Comparison of ENCODE assay signal across 9 mouse cellular contexts in the genomic region with DNA sequence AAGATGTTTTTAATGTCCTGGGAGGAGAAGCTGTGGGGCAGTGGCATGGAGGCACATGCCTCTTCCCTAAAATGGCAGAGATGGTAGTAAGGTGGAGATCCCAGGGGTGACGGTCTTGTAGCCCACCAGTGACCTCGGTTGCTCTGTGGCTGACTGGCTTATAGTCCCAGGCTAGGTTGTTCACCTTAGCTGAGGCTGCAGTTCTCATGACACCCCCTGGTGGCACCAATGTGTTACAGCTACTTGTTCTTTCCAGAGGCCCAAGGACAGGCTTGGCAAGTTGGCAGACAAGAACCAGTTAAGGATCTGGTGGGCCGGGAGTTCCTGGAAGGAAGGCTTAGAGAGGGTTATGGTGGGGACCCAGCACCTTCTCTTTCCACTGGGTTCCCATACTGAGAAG. TPM values are rescaled to one million over a fixed set of nuclear protein-coding genes. Genes with fewer than 3 reads are reported as not detected.
DNase-seq lines count a peak whose midpoint lies in the region; ATAC-seq and TF ChIP-seq lines count a peak whose summit lies in the region.
"Had no signal": no experiment of that assay in that cellular context is flagged by ENCODE, and none has a peak within 500 bp of the region (broad histone marks: within the 10 kb centered on the region; RNA-seq: fewer than 3 reads in every experiment).

No protein-coding gene starts in this region.

- H3K36me3 ChIP-seq in testis, adult 2 months (ENCODE audit: control insufficient read depth, insufficient read depth, low read length): no peaks in the 10 kb centered on the region
- no peaks in the 10 kb centered on the region for H3K36me3 ChIP-seq in intestine, embryonic 15.5 days
- H3K36me3 ChIP-seq in limb, embryonic 11.5 days (ENCODE audit: control insufficient read depth, insufficient read depth, low read length): no peaks in the 10 kb centered on the region

- H3K9me3 ChIP-seq in intestine, embryonic 15.5 days: no peaks in the 10 kb centered on the region
- H3K9me3 ChIP-seq in limb, embryonic 11.5 days (ENCODE audit: control insufficient read depth, low read length): no peaks in the 10 kb centered on the region
- H3K9me3 ChIP-seq: megakaryocyte, embryonic 14.5 days had no signal

- TF ChIP-seq POLR2A in testis, adult 2 months (IDR thresholded peaks at IDR 0.05; ENCODE audit: control insufficient read depth, low read depth, low read length): no peak
- no peak for TF ChIP-seq POLR2A in cerebellum, adult 2 months (IDR thresholded peaks at IDR 0.05; ENCODE audit: borderline replicate concordance, insufficient read depth, low read length)

- H3K4me1 ChIP-seq in testis, adult 2 months (ENCODE audit: control insufficient read depth, insufficient read depth, low read length): no peaks in the 10 kb centered on the region
- peaks cover 41% of the 10 kb centered on the region for H3K4me1 ChIP-seq in cerebellum, adult 2 months (ENCODE audit: control insufficient read depth, insufficient read depth, low read length)
- H3K4me1 ChIP-seq in intestine, embryonic 15.5 days (replicated peaks): peaks cover 6% of the 10 kb centered on the region
- H3K4me1 ChIP-seq in limb, embryonic 11.5 days (ENCODE audit: control insufficient read depth, insufficient read depth, low read length): no peaks in the 10 kb centered on the region

- H3K9ac ChIP-seq in intestine, embryonic 15.5 days: no peak overlapping the region
- H3K9ac ChIP-seq in limb, embryonic 11.5 days (ENCODE audit: low read length): no peak overlapping the region

- no peaks in the 10 kb centered on the region for H3K27me3 ChIP-seq in testis, adult 2 months (ENCODE audit: control insufficient read depth, insufficient read depth, low read length)
- H3K27me3 ChIP-seq in cerebellum, adult 2 months (ENCODE audit: control insufficient read depth, insufficient read depth, low read length): no peaks in the 10 kb centered on the region
- H3K27me3 ChIP-seq in intestine, embryonic 15.5 days (replicated peaks): no peaks in the 10 kb centered on the region
- H3K27me3 ChIP-seq in limb, embryonic 11.5 days (ENCODE audit: control insufficient read depth, insufficient read depth, low read length): no peaks in the 10 kb centered on the region

- WGBS in cerebellum, adult 2 months: 12% methylated on average over 3 of the region's 3 CpGs
- WGBS in intestine, embryonic 15.5 days: 33% methylated on average over 3 of the region's 3 CpGs
- WGBS in limb, embryonic 11.5 days: 37% methylated on average over 3 of the region's 3 CpGs

- peak; percentile 58; the same call in 1 of the 2 replicates for TF ChIP-seq CTCF in testis, adult 2 months (IDR thresholded peaks at IDR 0.05; ENCODE audit: control insufficient read depth, insufficient read depth, insufficient replicate concordance, low read depth, low read length)
- TF ChIP-seq CTCF in cerebellum, adult 2 months (IDR thresholded peaks at IDR 0.05; ENCODE audit: borderline replicate concordance, insufficient read depth, low read depth, low read length): peak; percentile 97

- no peak overlapping the region for H3K4me2 ChIP-seq in intestine, embryonic 15.5 days (replicated peaks)
- no peak overlapping the region for H3K4me2 ChIP-seq in limb, embryonic 11.5 days (ENCODE audit: low read depth, severe bottlenecking)

- ATAC-seq in intestine, embryonic 15.5 days: peak; percentile 32; the same call in 1 of the 2 replicates
- ATAC-seq in limb, embryonic 11.5 days (ENCODE audit: insufficient number of reproducible peaks, low FRiP score, low TSS enrichment, low read depth): no peak

- H3K27ac ChIP-seq in testis, adult 2 months (ENCODE audit: control insufficient read depth, insufficient read depth, low read depth, low read length): no peak overlapping the region
- no peak overlapping the region for H3K27ac ChIP-seq in cerebellum, adult 2 months (ENCODE audit: insufficient read depth, low read length)
- no peak overlapping the region for H3K27ac ChIP-seq in intestine, embryonic 15.5 days
- H3K27ac ChIP-seq in limb, embryonic 11.5 days (replicated peaks; ENCODE audit: low read depth, low read length): no peak overlapping the region

- H3K4me3 ChIP-seq in testis, adult 2 months (ENCODE audit: control insufficient read depth, low read depth, low read length): no peak overlapping the region
- H3K4me3 ChIP-seq in cerebellum, adult 2 months (replicated peaks; ENCODE audit: insufficient read depth, low read depth, low read length): no peak overlapping the region
- H3K4me3 ChIP-seq in intestine, embryonic 15.5 days (replicated peaks): no peak overlapping the region
- no peak overlapping the region for H3K4me3 ChIP-seq in limb, embryonic 11.5 days (ENCODE audit: low read depth, low read length)
- H3K4me3 ChIP-seq: megakaryocyte, embryonic 14.5 days had no signal

- no peak for DNase-seq in testis, postnatal 14 days (ENCODE audit: low spot score)
- DNase-seq in cerebellum, adult 2 months: peak; percentile 85 to 86
- DNase-seq in frontal cortex, adult 2 months (ENCODE audit: extremely low spot score in 1 of 2, low spot score in 1 of 2): peak; percentile 54 to 86
- peak; percentile 77 for DNase-seq in limb, embryonic 11.5 days (ENCODE audit: low spot score)
- peak; percentile 70 for DNase-seq in neural tube, embryonic 10.5 days (ENCODE audit: extremely low spot score, low spot score)
- DNase-seq in testis, postnatal 10 days (ENCODE audit: low spot score): peak; percentile 75

RNA-seq across cellular contexts. Expression of gene Lrrc10b, which starts 21.4 kb away (rescaled TPM):
- 27.1 and 28.9 TPM in 2 replicates for polyA plus RNA-seq in testis, adult 2 months (2012; rRNA removed)
- 0.54 and 0.57 TPM in 2 replicates for polyA plus RNA-seq in cerebellum, adult 2 months (2012; rRNA removed)
- polyA plus RNA-seq in frontal cortex, adult 2 months (2012; rRNA removed): 4.7 and 7.8 TPM in 2 replicates
- 0.56 and 0.62 TPM in 2 replicates for polyA plus RNA-seq in intestine, embryonic 15.5 days (2015; fragmentation: Nextera tagmentation; extraction: Ambion mirVana)
- 0.09 TPM in 1 of 2 replicates, not detected in the other for polyA plus RNA-seq in limb, embryonic 11.5 days (2014; fragmentation: Nextera tagmentation; extraction: Ambion mirVana)

RNA-seq across cellular contexts. Expression of gene Ppp1r32, which starts 46.8 kb away (rescaled TPM):
- polyA plus RNA-seq in testis, adult 2 months (2012; rRNA removed): 398 and 401 TPM in 2 replicates
- 1.3 and 1.8 TPM in 2 replicates for polyA plus RNA-seq in cerebellum, adult 2 months (2012; rRNA removed)
- 0.84 and 1.2 TPM in 2 replicates for polyA plus RNA-seq in frontal cortex, adult 2 months (2012; rRNA removed)
- 0.68 and 1.4 TPM in 2 replicates for polyA plus RNA-seq in intestine, embryonic 15.5 days (2015; fragmentation: Nextera tagmentation; extraction: Ambion mirVana)
- polyA plus RNA-seq in limb, embryonic 11.5 days (2014; fragmentation: Nextera tagmentation; extraction: Ambion mirVana): 0.16 TPM in 1 of 2 replicates, not detected in the other

RNA-seq across cellular contexts. Expression of gene Syt7, which starts 47.0 kb away (rescaled TPM):
- polyA plus RNA-seq in testis, adult 2 months (2012; rRNA removed): 10.9 and 11.0 TPM in 2 replicates
- 173 and 187 TPM in 2 replicates for polyA plus RNA-seq in cerebellum, adult 2 months (2012; rRNA removed)
- polyA plus RNA-seq in frontal cortex, adult 2 months (2012; rRNA removed): 187 and 212 TPM in 2 replicates
- polyA plus RNA-seq in intestine, embryonic 15.5 days (2015; fragmentation: Nextera tagmentation; extraction: Ambion mirVana): 1.7 and 3.1 TPM in 2 replicates
- 0.45 and 0.55 TPM in 2 replicates for polyA plus RNA-seq in limb, embryonic 11.5 days (2014; fragmentation: Nextera tagmentation; extraction: Ambion mirVana)

Comparison
In these comparisons a context has a peak if more than half of its experiments do, and no peak if none do; other contexts are left out.
1. RNA of gene Ppp1r32, which starts 46.8 kb away (polyA plus RNA-seq): 398 to 401 TPM in testis, adult 2 months; 1.3 to 1.8 TPM in cerebellum, adult 2 months, 0.84 to 1.2 TPM in frontal cortex, adult 2 months, 0.68 to 1.4 TPM in intestine, embryonic 15.5 days and 0.16 TPM in limb, embryonic 11.5 days; every median in the first group is over 100 times any median in the second.
2. RNA of gene Syt7, which starts 47.0 kb away (polyA plus RNA-seq): 187 to 212 TPM in frontal cortex, adult 2 months and 173 to 187 TPM in cerebellum, adult 2 months; 10.9 to 11.0 TPM in testis, adult 2 months, 1.7 to 3.1 TPM in intestine, embryonic 15.5 days and 0.45 to 0.55 TPM in limb, embryonic 11.5 days; every median in the first group is over 10 times any median in the second.